Mouse (Mus musculus) CD8-positive naive resting alpha-beta T cell, adult 57 days (primary cell): ENCODE results near the gene Vmn1r126. TPM values are rescaled to one million over a fixed set of nuclear protein-coding genes. Genes with fewer than 3 reads are reported as not detected.

Source experiments
- total RNA-seq: library from RNA; stranded (reverse); gene quantifications from one replicate; pipeline ENCODE4 v1.2.4, GENCODE M21; 2023

The Vmn1r126 gene
- not detected for total RNA-seq

GRCm38 (mm10) chr7:21301367-21301766 is at the start of gene Vmn1r126:
TSS of gene Vmn1r126 (minus strand) at chr7:21301467.

GRCm38 (mm10) chr7:21349073-21349472 is 47.8 kb upstream of the Vmn1r126 start, which contains the start of gene Vmn1r128:
TSS of gene Vmn1r128 (plus strand) at chr7:21349373.

GRCm38 (mm10) chr7:21319761-21320160 is 18.5 kb upstream of the Vmn1r126 start, which contains the start of gene Vmn1r127:
TSS of gene Vmn1r127 (minus strand) at chr7:21319861.

GRCm38 (mm10) chr7:21271879-21272278 is 29.4 kb downstream of the Vmn1r126 start, which contains the start of gene Vmn1r125:
TSS of gene Vmn1r125 (plus strand) at chr7:21272179.

GRCm38 (mm10) chr7:21260517-21260916 is 40.8 kb downstream of the Vmn1r126 start, which contains the start of gene Vmn1r124:
TSS of gene Vmn1r124 (minus strand) at chr7:21260617.

Other genes starting within 250 kb of the Vmn1r126 start
- gene Vmn1r120, start 247.7 kb downstream of the Vmn1r126 start, total RNA-seq = not detected
- gene Vmn1r121, start 203.0 kb downstream of the Vmn1r126 start, total RNA-seq = not detected
- gene Vmn1r122, start 167.3 kb downstream of the Vmn1r126 start, total RNA-seq = not detected
- not detected for gene Vmn1r123, start 139.3 kb downstream of the Vmn1r126 start, total RNA-seq
- not detected for gene Gm5157, start 111.0 kb downstream of the Vmn1r126 start, total RNA-seq
- gene Vmn1r124, start 40.9 kb downstream of the Vmn1r126 start, total RNA-seq = not detected
- not detected for gene Vmn1r125, start 29.3 kb downstream of the Vmn1r126 start, total RNA-seq
- gene Vmn1r127, start 18.4 kb upstream of the Vmn1r126 start, total RNA-seq = not detected
- gene Vmn1r128, start 47.9 kb upstream of the Vmn1r126 start, total RNA-seq = not detected
- not detected for gene Vmn1r129, start 59.8 kb upstream of the Vmn1r126 start, total RNA-seq
- gene Gm6882, start 131.3 kb upstream of the Vmn1r126 start, total RNA-seq = not detected
- gene Vmn1r130, start 210.3 kb upstream of the Vmn1r126 start, total RNA-seq = not detected
- not detected for gene Vmn1r131, start 244.6 kb upstream of the Vmn1r126 start, total RNA-seq